Mouse (Mus musculus): ENCODE data around the gene Hyal3.

Gene Hyal3

DNA sequence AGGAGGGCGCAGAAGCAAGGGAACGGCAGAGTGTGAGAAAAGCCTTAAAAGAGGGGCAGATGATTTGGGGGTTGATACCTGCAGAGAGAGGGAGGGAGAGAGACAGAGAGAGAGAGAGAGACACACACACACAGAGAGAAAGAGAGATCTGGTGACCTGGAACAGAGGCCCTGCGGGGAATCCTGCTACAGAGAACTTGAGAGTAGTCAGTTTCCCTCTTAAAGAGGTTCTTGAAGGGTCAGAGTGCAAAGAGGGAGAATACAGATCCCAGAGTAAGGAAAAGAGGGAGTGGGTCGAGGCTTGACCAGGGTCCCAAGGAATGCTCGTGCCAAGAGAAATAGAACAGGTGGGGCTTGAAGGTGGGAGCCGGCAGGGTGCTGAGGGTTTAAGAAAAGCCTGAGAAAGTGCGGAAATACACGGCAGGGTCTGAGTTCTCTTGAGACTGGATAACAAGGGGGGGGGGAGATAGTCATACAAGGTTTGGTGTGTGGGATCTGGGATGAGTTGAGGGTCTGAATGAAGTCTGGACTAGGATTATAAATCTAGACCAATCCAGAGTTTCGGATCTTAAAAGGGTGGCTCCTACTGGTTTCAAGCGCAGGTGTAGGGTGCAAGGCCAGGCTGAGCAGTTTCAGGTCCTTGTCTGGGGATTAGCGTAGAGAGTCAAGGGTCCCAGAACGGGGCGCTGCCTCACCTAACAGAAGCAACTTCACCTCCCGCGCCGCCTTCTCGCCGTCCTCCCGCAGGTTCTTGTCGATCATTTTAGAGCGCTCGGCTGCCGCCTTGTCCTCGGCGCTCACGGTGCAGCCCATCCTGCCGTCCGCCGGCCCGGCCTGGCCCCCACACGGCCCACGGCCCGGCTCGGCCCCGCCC, 54.0 kb downstream of the Hyal3 start:
- no peak for DNase-seq (ENCODE audit: low spot score)

DNA sequence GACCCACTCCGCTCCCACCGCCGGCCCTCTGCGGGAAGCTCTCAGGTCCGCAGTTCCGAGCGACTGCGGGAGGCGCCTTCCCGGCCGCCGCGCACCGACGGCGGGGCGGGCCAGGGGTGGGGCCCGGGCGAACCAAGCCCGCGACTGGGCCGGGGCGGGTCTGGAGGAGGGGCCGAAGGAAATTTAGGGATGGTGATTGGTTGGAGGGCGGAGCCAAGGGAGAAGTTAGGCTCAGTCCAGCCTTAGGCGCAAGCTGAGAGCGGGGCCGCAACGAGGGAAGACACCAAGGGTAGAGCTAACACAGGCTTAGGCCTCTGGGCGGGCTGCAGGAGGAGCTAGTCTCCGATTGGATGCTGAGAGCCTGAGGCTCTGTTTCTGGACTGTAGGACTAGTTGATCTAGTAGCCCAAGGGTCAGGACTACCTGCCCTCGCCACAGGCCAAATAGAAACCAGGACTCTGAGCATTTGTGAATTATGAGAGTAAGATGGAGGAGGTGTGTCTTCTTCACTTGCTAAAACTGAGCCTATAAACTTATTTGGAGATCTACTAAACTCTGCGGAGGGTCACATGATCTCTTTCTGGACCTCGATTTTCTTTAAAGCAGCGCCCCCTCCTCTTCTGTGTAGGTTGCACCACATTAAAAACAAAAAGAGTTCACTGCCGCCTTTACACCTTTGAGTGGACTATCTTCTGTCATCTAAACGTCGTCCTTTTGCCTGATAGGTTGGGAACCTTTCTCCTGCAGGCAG, 54.8 kb downstream of the Hyal3 start, which contains the start of gene Gnai2:
Gene Gnai2, minus strand, starts transcription at position 89 of the 750 bp plus-strand sequence.
- DNase-seq (ENCODE audit: low spot score): peak; percentile 96
